9 mouse cellular contexts compared by ENCODE assay signal in genomic region chr14:73399866-73400618, GRCm38 (mm10). TPM values are rescaled to one million over a fixed set of nuclear protein-coding genes. Genes with fewer than 3 reads are reported as not detected.
DNase-seq lines count a peak whose midpoint lies in the region; ATAC-seq and TF ChIP-seq lines count a peak whose summit lies in the region.
"Had no signal": no experiment of that assay in that cellular context is flagged by ENCODE, and none has a peak within 500 bp of the region (broad histone marks: within the 10 kb centered on the region; RNA-seq: fewer than 3 reads in every experiment).

No protein-coding gene starts in this region.

- DNase-seq in heart, adult 9 months (ENCODE audit: low spot score in 2 of 2), result no peak
- peak; percentile 32 for DNase-seq in T-cell, adult 2 months (ENCODE audit: low spot score)
- DNase-seq in lung, postnatal 10 days, result peak; percentile 47
- no peak for DNase-seq in right cerebral cortex, postnatal 14 days
- no peak for DNase-seq in retina, embryonic 14.5 days (ENCODE audit: low spot score)

- H3K9me3 ChIP-seq in heart, embryonic 12.5 days (replicated peaks), result no peaks in the 10 kb centered on the region
- H3K9me3 ChIP-seq: limb, embryonic 13.5 days had no signal

- H3K27ac ChIP-seq in heart, embryonic 12.5 days (ENCODE audit: poor library complexity, severe bottlenecking), result 0 out of 2 replicates have a peak overlapping the region, but pooled peaks have one; percentile 52
- peak overlapping the region; percentile 13 for H3K27ac ChIP-seq in embryonic fibroblast, embryonic 13.5 days (ENCODE audit: insufficient read depth, low read length)
- H3K27ac ChIP-seq: limb, embryonic 13.5 days had no signal

- WGBS in heart, embryonic 12.5 days, result 16% methylated on average over 15 of the region's 15 CpGs

- no peak overlapping the region for H3K4me3 ChIP-seq in heart, embryonic 12.5 days
- no peak overlapping the region for H3K4me3 ChIP-seq in embryonic fibroblast, embryonic 13.5 days (ENCODE audit: insufficient read depth, low read length)
- H3K4me3 ChIP-seq: limb, embryonic 13.5 days had no signal

- no peak overlapping the region for H3K9ac ChIP-seq in heart, embryonic 12.5 days
- H3K9ac ChIP-seq: limb, embryonic 13.5 days had no signal

- peaks cover 33% of the 10 kb centered on the region for H3K4me1 ChIP-seq in heart, embryonic 12.5 days (replicated peaks)
- H3K4me1 ChIP-seq in embryonic fibroblast, embryonic 13.5 days (ENCODE audit: control insufficient read depth, insufficient read depth, low read length), result peaks cover 6% of the 10 kb centered on the region

- no peak for TF ChIP-seq CTCF in embryonic fibroblast, embryonic 13.5 days (IDR thresholded peaks at IDR 0.05; ENCODE audit: borderline replicate concordance, insufficient read depth, low read length)

- peak overlapping the region; percentile 42 for H3K4me2 ChIP-seq in heart, embryonic 12.5 days
- H3K4me2 ChIP-seq: limb, embryonic 13.5 days had no signal

- no peaks in the 10 kb centered on the region for H3K27me3 ChIP-seq in heart, embryonic 12.5 days (replicated peaks)
- H3K27me3 ChIP-seq: limb, embryonic 13.5 days had no signal

- H3K36me3 ChIP-seq in heart, embryonic 12.5 days, result no peaks in the 10 kb centered on the region
- H3K36me3 ChIP-seq: limb, embryonic 13.5 days had no signal

- peak; percentile 64 for ATAC-seq in heart, embryonic 12.5 days (ENCODE audit: insufficient number of reproducible peaks, low FRiP score)
- no peak for ATAC-seq in frontal cortex, adult (ENCODE audit: low TSS enrichment)

- no peak for TF ChIP-seq POLR2A in embryonic fibroblast, embryonic 13.5 days (IDR thresholded peaks at IDR 0.05; ENCODE audit: low read depth, low read length)

RNA-seq across cellular contexts. Expression of gene Itm2b, which starts 15.0 kb away (rescaled TPM):
- polyA plus RNA-seq in heart, embryonic 12.5 days (2016; fragmentation: Nextera tagmentation; extraction: Ambion mirVana), result 642 and 652 TPM in 2 replicates
- 570 and 658 TPM in 2 replicates for polyA plus RNA-seq in embryonic fibroblast, embryonic 13.5 days (2011; ENCODE audit: insufficient read length, low read depth, missing spikeins)

Comparison
In these comparisons a context has a peak if more than half of its experiments do, and no peak if none do; other contexts are left out.
1. DNase-seq: peak in T-cell, adult 2 months (single experiment) and lung, postnatal 10 days (single experiment); none in heart, adult 9 months (0 of 2), right cerebral cortex, postnatal 14 days (single experiment) and retina, embryonic 14.5 days (single experiment).